Mouse (Mus musculus) adrenal gland, adult (tissue): ENCODE data around the gene Gm21954.

Experiments used
- DNase-seq, 2 experiments: peaks; one replicate each; pipeline ENCODE4 v3.0.0; 2022 to 2023; ENCODE audit warnings: low spot score in 1 of 2; ENCODE audit not compliant: inconsistent age in 2 of 2

Gene Gm21954

GRCm38 (mm10) chr3:55462904-55463668, 8.9 kb downstream of the Gm21954 start:
- DNase-seq, result no peak

GRCm38 (mm10) chr3:55461685-55462655, 10.0 kb downstream of the Gm21954 start:
- DNase-seq, result peak; percentile 17 to 63

- no peak for DNase-seq
These were observed 10.9 kb downstream of the Gm21954 start for GRCm38 (mm10) chr3:55461092-55461491.

GRCm38 (mm10) chr3:55452464-55452863, 19.5 kb downstream of the Gm21954 start:
- no peak for DNase-seq

GRCm38 (mm10) chr3:55451877-55452276, 20.1 kb downstream of the Gm21954 start:
- no peak for DNase-seq

- DNase-seq, result no peak
These were observed 21.0 kb downstream of the Gm21954 start for GRCm38 (mm10) chr3:55451035-55451434.

- no peak for DNase-seq
These were observed 22.9 kb downstream of the Gm21954 start for GRCm38 (mm10) chr3:55449148-55449547.

- peak; percentile 47 to 83 for DNase-seq
These were observed 24.2 kb downstream of the Gm21954 start for GRCm38 (mm10) chr3:55447486-55448460.

- no peak for DNase-seq
These were observed 25.3 kb downstream of the Gm21954 start for GRCm38 (mm10) chr3:55446681-55447080.

GRCm38 (mm10) chr3:55443725-55444124, 28.3 kb downstream of the Gm21954 start:
- DNase-seq, result no peak

GRCm38 (mm10) chr3:55443271-55443670, 28.7 kb downstream of the Gm21954 start:
- DNase-seq, result no peak

GRCm38 (mm10) chr3:55442012-55442645, 29.9 kb downstream of the Gm21954 start:
- no peak for DNase-seq

- no peak for DNase-seq
These were observed 31.7 kb downstream of the Gm21954 start for GRCm38 (mm10) chr3:55440342-55440741.

- DNase-seq, result no peak
These were observed 33.1 kb downstream of the Gm21954 start for GRCm38 (mm10) chr3:55438824-55439446.

GRCm38 (mm10) chr3:55434276-55434675, 37.7 kb downstream of the Gm21954 start:
- peak in 1 of 2 experiments; percentile 77 for DNase-seq

GRCm38 (mm10) chr3:55431223-55431622, 40.8 kb downstream of the Gm21954 start:
- DNase-seq, result peak in 1 of 2 experiments; percentile 55

- no peak for DNase-seq
These were observed 41.9 kb downstream of the Gm21954 start for GRCm38 (mm10) chr3:55430022-55430549.

- DNase-seq, result no peak
These were observed 48.2 kb downstream of the Gm21954 start for GRCm38 (mm10) chr3:55423640-55424397.
